Mouse (Mus musculus): ENCODE measurements around the gene Cyp3a13.
"Not testable (repeated sequence)": the region's sequence is repeated elsewhere in the genome, so short reads cannot be mapped to it uniquely, and the experiment has no call there.

DNA sequence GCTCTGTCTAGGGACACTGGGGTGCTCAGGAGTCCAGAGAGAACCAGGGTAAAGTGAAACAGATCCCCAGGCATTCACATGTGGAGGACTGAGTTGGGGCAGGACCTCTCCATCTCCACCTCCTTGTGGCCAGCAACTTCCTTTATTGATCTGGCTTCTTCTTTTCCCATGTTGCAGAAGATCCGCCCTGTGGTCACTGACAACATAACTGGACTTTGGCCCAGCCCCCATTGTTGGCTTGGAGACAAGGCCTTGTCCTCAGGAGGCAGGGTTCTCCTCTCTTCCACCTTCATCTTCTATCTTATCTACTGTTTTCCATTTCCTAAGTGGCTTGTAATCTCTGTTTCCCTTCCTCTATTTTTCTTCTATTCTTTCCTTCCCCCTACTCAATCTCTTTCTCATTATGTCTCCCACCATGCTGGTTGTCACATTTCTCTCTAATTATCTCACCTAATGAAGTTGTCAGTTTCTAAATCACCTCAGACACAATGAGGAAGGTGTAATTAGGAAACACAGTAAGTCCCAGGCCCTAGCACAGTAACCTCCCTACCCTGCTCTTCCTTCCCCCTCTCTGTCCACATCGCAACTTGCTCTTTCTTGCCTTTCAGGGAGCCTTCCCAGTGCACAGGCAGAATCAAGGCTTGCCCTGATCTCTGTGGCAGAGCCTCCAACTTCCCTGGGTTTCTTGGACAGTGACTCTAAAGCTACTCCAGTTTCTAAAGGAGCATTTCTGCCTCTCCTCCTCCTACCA lies 63.3 kb downstream of the Cyp3a13 start, which contains the start of gene Pilrb1:
- not testable (repeated sequence) for TF ChIP-seq CTCF (IDR thresholded peaks at IDR 0.05; ENCODE audit: low read depth); EP300 (optimal IDR thresholded peaks at IDR 0.05)
